Mouse (Mus musculus) retina, adult 2 months (tissue): ENCODE data around the gene Olfr866.

Experiments used
- DNase-seq: peaks from one replicate; pipeline ENCODE4 v3.0.0-alpha.2; 2012; ENCODE audit warnings: low read depth, low spot score

The Olfr866 gene

DNA sequence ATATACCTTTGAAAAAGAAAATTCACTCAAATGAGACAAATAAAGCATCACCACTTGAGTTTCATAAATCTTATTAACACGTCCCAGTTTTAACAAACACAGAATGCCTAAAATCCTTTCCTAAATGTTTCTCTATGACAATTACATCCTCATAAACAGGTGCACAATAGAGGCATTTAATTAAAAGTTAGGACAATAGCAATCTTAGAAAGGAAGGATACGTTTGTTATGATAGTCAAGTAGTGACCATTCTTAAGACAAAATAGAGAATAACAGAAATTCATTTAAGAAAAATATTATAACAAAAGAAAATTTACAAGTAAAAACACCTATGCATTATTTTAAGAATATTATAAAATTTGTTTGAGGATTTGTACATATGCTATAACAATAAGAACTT, at the start of gene Olfr866:
Gene Olfr866, minus strand, starts transcription at position 101 of the 400 bp plus-strand sequence.
- no peak for DNase-seq

DNA sequence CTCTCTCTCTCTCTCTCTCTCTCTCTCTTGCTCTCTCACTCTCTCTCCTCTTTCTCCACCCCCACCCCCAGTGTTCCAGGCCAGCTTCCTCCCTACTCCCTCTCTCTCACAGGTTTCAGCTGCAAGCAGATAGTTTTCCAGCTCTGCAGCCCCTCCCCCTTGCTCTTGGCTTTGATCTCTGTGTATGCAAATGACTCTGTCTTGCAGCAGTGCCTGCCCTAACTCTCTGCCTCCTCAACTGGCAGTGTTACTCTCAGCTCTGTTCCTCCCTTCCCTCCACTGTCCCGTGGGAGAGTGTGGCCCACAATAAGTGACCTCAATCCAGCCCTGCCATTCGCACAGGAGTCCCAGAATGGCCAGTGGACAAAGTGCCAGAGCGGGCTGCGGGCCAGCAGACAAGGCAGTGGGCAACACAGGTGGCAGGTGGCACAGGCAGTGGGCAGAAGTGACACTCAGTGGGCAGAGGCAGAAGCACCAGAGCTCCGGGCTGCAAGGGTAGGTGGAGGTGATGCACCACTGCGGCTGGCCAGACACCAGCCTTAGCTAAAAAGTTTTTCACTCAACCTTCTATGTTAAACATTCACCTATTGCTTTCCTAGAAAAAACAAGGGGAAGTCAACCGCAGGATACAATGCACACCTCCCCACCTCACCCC, 45.8 kb upstream of the Olfr866 start:
- no peak for DNase-seq

DNA sequence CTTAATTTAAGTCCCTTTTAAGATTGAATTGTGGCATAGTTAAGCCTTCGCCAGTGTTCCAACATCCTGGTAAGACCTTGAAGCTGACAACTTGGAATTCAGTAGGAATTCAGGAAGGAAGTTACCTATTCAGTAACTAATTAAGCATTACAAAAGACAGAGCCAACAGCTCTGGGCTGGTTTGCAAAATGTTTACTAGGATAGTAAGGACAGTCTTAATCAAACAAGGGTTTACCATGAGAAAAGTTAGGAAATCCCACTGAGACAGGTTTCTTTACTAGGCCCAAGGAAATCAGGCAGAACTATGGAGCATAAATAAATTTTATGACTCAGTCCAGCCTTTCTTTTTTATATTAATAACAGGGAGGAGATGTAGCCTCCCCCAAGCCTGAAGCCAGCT, 43.5 kb upstream of the Olfr866 start:
- DNase-seq, result no peak

DNA sequence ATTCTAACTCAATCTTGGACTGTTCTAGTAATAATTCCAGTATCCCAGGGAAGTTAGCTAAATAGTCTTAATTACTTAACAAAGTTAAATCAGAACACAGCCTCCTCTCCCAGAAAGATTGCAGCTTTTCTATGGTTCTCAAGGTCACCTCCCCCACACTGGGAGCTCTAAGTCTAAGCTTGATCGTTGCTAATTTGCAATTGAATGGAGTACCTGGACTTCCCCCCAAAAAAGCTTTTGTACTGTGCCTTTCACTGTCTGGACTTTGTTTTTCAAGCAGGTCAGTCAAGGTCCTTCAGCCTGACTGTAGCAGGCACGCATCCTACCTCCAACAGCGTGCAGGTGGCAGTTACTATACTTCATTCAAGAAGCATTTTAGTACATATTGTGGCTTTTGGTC, 42.4 kb upstream of the Olfr866 start:
- no peak for DNase-seq

DNA sequence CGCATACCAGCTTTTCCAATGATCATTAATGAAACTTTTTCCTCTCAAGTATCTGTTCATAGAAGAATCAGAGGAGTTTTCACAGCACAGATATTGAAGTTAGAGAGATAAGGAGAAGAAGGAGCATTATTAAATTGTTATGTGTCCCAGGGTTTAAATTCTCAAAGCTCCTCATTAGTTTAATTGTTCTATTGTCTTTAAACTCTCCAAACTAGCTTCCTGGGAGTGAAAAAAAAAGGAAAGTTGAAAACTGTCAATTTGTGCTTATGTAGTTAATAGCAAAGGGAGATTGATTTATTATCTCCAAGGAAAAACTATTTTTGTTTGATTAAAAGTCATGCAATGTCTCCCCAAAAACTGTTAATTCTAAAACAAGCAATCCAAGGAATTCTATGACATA, 29.6 kb upstream of the Olfr866 start, which contains the start of gene Olfr867:
Gene Olfr867, minus strand, starts transcription at position 101 of the 400 bp plus-strand sequence.
- DNase-seq, result no peak

DNA sequence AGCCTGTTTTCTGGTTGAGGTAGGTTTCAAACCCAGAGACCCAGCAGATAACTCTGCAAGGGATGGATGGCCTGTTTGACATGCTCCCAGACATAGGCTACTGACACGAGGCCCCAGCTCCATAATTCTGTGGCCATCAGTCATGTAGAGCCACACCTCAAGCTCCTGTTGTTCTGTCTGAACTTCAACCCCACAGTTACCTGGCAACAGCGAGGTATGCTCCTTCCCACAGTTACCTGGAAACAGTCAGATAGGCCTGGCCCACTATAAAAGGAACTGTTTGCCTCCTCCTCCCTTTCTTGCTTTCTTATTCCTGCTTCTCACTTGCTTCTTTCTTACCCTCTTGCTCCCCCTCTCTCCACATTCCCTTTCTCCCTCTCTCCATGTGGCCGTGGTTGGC, 20.1 kb upstream of the Olfr866 start:
- no peak for DNase-seq
